Mouse (Mus musculus): ENCODE measurements around the gene Mapk10.

Gene Mapk10

GRCm38 (mm10) chr5:103164022-103164421 is 47.1 kb downstream of the Mapk10 start:
- no peak for DNase-seq (ENCODE audit: low spot score in 2 of 2)

- DNase-seq (ENCODE audit: low spot score in 2 of 2) = no peak
Measured at GRCm38 (mm10) chr5:103161574-103161973, 49.6 kb downstream of the Mapk10 start.

- no peak for DNase-seq (ENCODE audit: low spot score in 2 of 2)
Measured at GRCm38 (mm10) chr5:103161196-103161540, 50.0 kb downstream of the Mapk10 start.

- DNase-seq (ENCODE audit: low spot score in 2 of 2) = no peak
Measured at GRCm38 (mm10) chr5:103160314-103161195, 50.6 kb downstream of the Mapk10 start.

GRCm38 (mm10) chr5:103140935-103141334 is 70.2 kb downstream of the Mapk10 start:
- DNase-seq (ENCODE audit: low spot score in 2 of 2) = no peak

- DNase-seq (ENCODE audit: low spot score in 2 of 2) = no peak
Measured at GRCm38 (mm10) chr5:103134839-103135238, 76.3 kb downstream of the Mapk10 start.

- no peak for DNase-seq (ENCODE audit: low spot score in 2 of 2)
Measured at GRCm38 (mm10) chr5:103133626-103134025, 77.5 kb downstream of the Mapk10 start.

GRCm38 (mm10) chr5:103132814-103133213 is 78.3 kb downstream of the Mapk10 start:
- DNase-seq (ENCODE audit: low spot score in 2 of 2) = no peak

- DNase-seq (ENCODE audit: low spot score in 2 of 2) = no peak
Measured at GRCm38 (mm10) chr5:103119618-103120017, 91.5 kb downstream of the Mapk10 start.

GRCm38 (mm10) chr5:103115571-103115970 is 95.6 kb downstream of the Mapk10 start:
- no peak for DNase-seq (ENCODE audit: low spot score in 2 of 2)

GRCm38 (mm10) chr5:103112471-103112870 is 98.7 kb downstream of the Mapk10 start:
- DNase-seq (ENCODE audit: low spot score in 2 of 2) = no peak

- no peak for DNase-seq (ENCODE audit: low spot score in 2 of 2)
Measured at GRCm38 (mm10) chr5:103109409-103109808, 101.7 kb downstream of the Mapk10 start.

- DNase-seq (ENCODE audit: low spot score in 2 of 2) = no peak
Measured at GRCm38 (mm10) chr5:103105441-103106414, 105.4 kb downstream of the Mapk10 start.

- DNase-seq (ENCODE audit: low spot score in 2 of 2) = no peak
Measured at GRCm38 (mm10) chr5:103104082-103104481, 107.1 kb downstream of the Mapk10 start.

- no peak for DNase-seq (ENCODE audit: low spot score in 2 of 2)
Measured at GRCm38 (mm10) chr5:103102876-103103393, 108.2 kb downstream of the Mapk10 start.

GRCm38 (mm10) chr5:103102176-103102575 is 109.0 kb downstream of the Mapk10 start:
- no peak for DNase-seq (ENCODE audit: low spot score in 2 of 2)

- no peak for DNase-seq (ENCODE audit: low spot score in 2 of 2)
Measured at GRCm38 (mm10) chr5:103094166-103094565, 117.0 kb downstream of the Mapk10 start.

- no peak for DNase-seq (ENCODE audit: low spot score in 2 of 2)
Measured at GRCm38 (mm10) chr5:103085844-103086243, 125.3 kb downstream of the Mapk10 start.

- DNase-seq (ENCODE audit: low spot score in 2 of 2) = no peak
Measured at GRCm38 (mm10) chr5:103075451-103075850, 135.7 kb downstream of the Mapk10 start.

- DNase-seq (ENCODE audit: low spot score in 2 of 2) = no peak
Measured at GRCm38 (mm10) chr5:103072200-103072825, 138.8 kb downstream of the Mapk10 start.

GRCm38 (mm10) chr5:103071006-103071612 is 140.0 kb downstream of the Mapk10 start:
- no peak for DNase-seq (ENCODE audit: low spot score in 2 of 2)

Measured in spleen, postnatal 36 days (tissue).